Mouse (Mus musculus) retina, embryonic 14.5 days (tissue): ENCODE measurements around the gene Morn3.

Experiments
- DNase-seq: peaks from one replicate; pipeline ENCODE4 v3.0.0-alpha.2; 2015; ENCODE audit warnings: low spot score

Gene Morn3

DNA sequence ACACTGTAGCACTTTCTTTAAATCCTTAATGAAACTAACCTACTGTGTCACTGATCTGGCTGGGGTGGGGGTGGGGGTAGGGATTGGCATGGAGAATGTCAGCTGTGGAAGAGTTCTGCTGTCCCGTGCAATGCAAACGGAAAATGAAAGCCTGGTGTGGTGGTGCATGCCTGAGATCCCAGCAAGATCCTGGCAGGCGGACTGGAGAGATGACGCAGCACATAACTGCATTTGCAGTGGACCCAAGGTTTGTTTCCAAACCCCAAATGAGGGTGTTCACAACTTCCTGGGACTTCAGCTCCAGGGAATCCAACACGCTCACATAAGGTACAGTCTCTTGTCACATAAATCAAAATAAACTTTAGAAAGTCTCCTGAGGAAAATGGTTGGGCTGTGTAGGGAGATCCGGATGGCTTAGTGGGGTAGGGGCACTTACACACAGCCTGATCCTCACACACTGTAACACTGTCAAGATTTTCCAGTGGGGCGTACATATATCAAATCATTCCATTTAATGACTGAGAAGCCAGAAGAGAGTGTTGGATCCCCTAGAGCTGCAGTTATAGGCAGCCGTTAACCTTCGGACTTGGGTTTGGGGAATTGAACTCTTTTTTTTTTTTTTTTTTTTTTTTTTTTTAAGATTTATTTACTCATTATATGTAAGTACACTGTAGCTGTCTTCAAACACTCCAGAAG is 14.0 kb upstream of the Morn3 start:
- DNase-seq, result no peak

- peak; percentile 63 for DNase-seq
Observed at GRCm38 (mm10) chr5:123059757-123060520, 13.1 kb upstream of the Morn3 start.

DNA sequence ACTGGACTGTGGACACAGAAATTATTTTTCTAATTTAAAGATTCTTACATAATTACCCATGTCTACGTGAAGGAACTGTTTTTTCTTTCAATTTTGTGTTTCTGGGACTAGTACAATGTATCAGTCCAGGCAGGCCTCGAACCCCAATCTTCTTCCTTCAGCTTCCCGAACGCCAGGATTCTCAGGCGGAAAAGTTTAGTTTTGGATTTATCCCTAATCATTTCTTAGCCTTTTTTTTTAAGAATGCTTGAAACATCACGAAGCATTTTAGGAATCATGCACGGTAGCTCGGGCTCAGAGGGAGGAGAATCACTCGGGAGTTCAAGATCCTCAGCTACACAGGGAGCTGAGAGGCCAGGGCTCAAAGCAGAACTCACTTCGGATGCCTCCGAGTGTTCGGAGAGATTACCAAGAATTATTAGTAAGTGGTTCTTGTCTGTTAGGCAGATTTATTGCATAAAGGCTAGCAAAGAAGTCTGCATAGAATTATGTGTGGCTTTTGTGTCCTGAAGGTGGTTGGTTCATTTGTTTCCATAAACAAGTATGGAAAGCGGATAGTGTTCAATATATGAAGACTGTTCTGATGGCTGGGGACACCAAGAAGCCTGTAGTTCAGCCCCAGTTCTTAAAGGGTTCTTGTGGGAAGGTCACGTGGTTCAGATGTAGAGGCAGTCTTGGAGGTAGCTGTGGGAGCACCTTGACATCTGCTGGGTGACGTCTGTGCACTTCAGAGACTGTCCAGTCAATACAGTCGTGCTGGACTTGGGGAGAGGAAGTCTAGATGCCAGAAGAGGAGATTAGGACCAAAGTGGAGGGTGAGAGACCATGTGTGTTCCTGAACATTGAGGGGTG is 11.7 kb upstream of the Morn3 start:
- DNase-seq, result no peak

GRCm38 (mm10) chr5:123057366-123058250 is 10.8 kb upstream of the Morn3 start:
- peak; percentile 100 for DNase-seq

GRCm38 (mm10) chr5:123051736-123052135 is 4.9 kb upstream of the Morn3 start:
- DNase-seq, result no peak

GRCm38 (mm10) chr5:123050918-123051317 is 4.1 kb upstream of the Morn3 start:
- no peak for DNase-seq

- peak; percentile 71 for DNase-seq
Observed at GRCm38 (mm10) chr5:123049271-123049670, 2.5 kb upstream of the Morn3 start.

DNA sequence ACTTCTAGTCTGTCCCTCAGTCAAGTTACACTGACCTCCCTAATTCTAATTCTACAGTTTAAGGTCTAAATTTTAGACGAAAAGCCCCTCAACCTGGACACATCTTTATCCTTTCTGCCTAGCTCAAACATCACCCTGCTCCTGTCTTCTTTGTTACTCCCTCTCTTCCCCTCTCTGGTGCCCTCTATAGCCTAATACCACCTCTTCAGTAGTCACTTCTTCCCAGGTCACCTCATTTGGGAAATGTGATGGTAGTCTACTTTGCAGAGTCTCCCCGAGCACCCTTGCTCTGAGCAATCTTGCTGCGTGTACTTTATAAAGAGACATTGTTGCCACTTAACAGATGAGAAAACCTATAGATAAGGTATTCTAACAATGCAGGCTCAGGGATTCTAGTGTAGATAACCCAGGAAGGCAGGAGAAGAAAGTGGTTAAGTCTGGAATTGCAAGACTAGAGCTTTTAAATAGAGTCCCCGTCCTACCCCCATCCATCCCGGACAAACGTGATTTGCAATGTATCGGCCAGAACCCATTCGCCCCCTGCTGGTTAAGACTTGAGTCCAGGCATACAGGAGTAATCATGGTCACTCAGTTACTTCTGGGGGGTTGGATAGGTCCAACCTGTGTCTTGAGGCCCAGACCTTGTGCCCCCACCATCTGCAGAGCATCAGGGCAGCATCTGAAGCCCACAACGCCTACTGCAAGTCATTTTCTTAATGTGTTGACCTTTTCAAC is 1.1 kb downstream of the Morn3 start:
- peak; percentile 79 for DNase-seq

DNA sequence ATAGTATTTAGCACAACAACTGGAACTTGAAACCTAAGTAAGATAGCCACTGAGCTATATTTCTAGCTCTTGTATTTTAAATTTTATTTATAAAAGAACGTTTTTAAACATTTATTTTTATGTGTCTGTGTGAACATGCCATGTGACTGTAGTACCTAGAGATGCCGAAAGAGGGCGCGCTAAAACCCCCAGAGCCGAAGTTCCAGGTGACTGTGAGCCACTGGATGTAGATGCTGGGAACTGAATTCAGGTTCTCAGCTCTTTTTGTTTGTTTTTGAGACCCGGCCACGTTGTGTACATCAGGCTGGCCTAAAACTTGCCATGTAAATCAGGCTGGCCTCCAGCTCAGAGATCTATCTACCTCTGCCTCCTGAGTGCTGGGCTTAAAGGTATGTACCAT is 3.0 kb downstream of the Morn3 start:
- peak; percentile 55 for DNase-seq

GRCm38 (mm10) chr5:123040796-123041195 is 6.0 kb downstream of the Morn3 start:
- no peak for DNase-seq

- peak; percentile 58 for DNase-seq
Observed at GRCm38 (mm10) chr5:123039120-123039752, 7.6 kb downstream of the Morn3 start.

DNA sequence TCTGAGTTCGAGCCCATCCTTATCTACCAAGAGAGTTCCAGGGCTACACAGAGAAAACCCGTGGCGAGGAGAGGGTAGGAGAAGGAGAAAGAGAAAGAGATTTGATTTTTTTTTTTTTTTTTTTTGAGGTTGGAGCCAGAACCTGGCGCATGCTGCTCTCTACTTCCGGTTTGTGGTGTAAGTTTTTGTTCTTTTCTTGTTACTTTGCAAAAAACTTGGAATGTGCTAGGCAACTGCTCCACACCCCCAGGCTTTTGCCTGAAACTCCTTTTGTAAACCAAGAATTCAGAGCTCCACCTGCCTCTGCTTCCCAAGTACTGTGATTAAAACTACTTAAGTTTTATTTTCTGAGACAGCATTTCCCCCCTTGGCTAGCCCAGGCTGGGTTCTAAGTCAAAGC is 8.7 kb downstream of the Morn3 start:
- no peak for DNase-seq

DNA sequence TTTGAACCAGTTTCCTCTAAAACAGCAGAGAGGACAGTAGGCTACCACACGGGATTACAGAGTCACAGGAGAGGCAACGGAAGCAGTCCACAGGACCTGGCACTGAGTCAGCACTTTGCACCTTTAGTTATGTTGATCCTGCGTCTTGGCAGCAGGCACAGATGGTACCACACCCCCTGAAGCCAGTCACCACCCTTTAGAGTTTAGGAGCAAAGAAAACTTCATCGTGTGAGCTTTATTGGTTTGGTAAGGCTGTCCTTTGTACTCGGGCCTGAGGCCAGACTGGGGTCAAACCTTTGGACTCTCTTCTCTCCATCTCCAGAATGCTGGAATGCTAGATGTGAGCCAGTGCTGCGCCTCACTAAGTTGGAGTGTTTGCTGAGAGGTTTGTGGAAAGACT is 11.3 kb downstream of the Morn3 start:
- DNase-seq, result no peak

- DNase-seq, result no peak
Observed at GRCm38 (mm10) chr5:123035089-123035488, 11.7 kb downstream of the Morn3 start.

- DNase-seq, result no peak
Observed at GRCm38 (mm10) chr5:123033646-123034160, 13.1 kb downstream of the Morn3 start.

DNA sequence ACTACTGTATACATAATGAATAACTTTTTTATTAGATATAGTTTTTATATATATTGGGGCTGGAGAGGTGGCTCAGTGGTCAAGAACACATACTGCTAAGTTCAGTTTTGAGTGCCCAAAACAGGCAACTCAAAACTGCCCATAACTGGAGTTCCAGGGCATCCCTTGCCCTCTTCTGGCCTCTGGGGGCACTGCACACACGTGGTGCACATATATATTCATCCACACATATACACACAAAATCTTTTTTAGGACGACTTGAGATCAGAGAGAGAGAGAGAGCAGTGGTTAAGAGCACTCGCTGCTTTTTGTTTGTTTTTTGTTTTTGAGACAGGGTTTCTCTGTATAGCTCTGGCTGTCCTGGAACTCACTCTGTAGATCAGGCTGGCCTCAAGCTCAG is 15.5 kb downstream of the Morn3 start:
- no peak for DNase-seq

- DNase-seq, result no peak
Observed at GRCm38 (mm10) chr5:123029729-123030128, 17.1 kb downstream of the Morn3 start.

DNA sequence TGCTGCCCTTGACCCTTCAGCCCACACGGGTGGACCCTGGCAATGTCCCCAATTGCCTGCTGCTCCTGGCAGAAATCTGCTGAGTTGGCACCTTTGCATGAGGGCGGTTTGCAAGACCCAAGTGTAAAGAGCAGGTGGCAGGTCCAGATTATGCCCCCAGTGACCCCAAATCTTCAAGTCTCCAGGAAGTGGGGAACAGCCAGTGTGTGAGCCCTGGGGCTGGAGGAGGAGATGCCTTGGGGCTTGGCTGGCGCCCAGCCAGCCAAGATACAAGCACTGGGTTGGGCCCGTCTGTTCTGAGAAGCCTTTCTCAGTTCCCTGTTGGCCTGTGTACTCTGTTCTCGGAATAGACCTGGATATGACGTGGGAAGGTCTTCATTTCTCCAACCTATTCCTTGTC is 19.4 kb downstream of the Morn3 start:
- no peak for DNase-seq

GRCm38 (mm10) chr5:123026414-123026813 is 20.4 kb downstream of the Morn3 start:
- DNase-seq, result no peak

DNA sequence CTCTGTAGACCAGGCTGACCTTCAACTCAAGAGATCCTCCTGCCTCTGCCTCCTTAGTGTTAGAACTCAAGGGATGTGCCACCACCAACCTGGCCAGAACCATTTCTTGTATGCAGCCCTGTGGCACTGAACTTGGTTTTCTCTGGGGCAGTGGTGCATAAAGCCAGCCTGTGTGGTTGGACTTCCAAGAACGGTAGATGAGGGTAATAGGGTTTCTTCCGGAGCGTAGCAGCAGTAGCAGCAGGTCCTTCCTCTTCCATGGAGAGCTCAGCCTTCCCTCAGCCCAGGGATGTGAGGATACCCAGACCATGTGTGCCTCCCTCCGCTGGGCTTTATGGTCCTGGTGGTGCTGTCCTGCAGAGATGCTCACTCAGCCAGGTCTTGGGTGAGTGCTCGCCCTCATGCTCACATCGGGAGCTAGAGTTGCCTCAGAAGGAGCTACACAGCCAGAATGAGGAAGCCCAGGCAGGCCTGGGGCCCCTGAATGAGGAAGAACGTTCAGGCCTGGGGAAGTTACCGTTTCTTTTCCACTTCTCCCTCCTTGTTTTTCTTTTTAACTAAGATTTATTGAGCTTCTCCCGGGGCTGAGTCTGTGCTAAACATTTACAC is 21.7 kb downstream of the Morn3 start:
- no peak for DNase-seq
